In genomic region chr4:57097411-57097810, GRCm38 (mm10) we compare ENCODE assay signal across 20 mouse cellular contexts. TPM values are rescaled to one million over a fixed set of nuclear protein-coding genes. Genes with fewer than 3 reads are reported as not detected.
"Had no signal": no experiment of that assay in that cellular context is flagged by ENCODE, and none has a peak within 500 bp of the region (broad histone marks: within the 10 kb centered on the region; RNA-seq: fewer than 3 reads in every experiment).

No protein-coding gene starts in this region.

- DNase-seq: kidney, postnatal 10 days; kidney, postnatal 36 days; lung, adult 18-20 months; lung, postnatal 10 days; lung, postnatal 36 days; thymus, adult 18-20 months; thymus, postnatal 36 days had no signal

- H3K9me3 ChIP-seq: kidney, embryonic 15.5 days; limb, embryonic 12.5 days; limb, embryonic 15.5 days; liver, embryonic 15.5 days; lung, embryonic 15.5 days; midbrain, embryonic 10.5 days; midbrain, embryonic 13.5 days; neural tube, embryonic 13.5 days had no signal

- H3K4me2 ChIP-seq: kidney, embryonic 15.5 days; limb, embryonic 12.5 days; limb, embryonic 15.5 days; liver, embryonic 11.5 days; liver, embryonic 15.5 days; lung, embryonic 15.5 days; midbrain, embryonic 13.5 days; neural tube, embryonic 13.5 days had no signal

- H3K4me3 ChIP-seq: kidney, embryonic 15.5 days; limb, embryonic 12.5 days; limb, embryonic 15.5 days; liver, embryonic 15.5 days; lung, embryonic 15.5 days; megakaryocyte, embryonic 14.5 days; midbrain, embryonic 10.5 days; midbrain, embryonic 13.5 days; myocyte; neural tube, embryonic 13.5 days had no signal

- ATAC-seq: midbrain, embryonic 13.5 days; midbrain, embryonic 16.5 days had no signal

- H3K4me1 ChIP-seq: limb, embryonic 15.5 days; liver, embryonic 15.5 days; lung, embryonic 15.5 days; megakaryocyte, embryonic 14.5 days had no signal

- H3K9ac ChIP-seq: kidney, embryonic 15.5 days; limb, embryonic 12.5 days; limb, embryonic 15.5 days; liver, embryonic 15.5 days; lung, embryonic 15.5 days; midbrain, embryonic 13.5 days; neural tube, embryonic 13.5 days had no signal

- H3K27ac ChIP-seq: kidney, embryonic 15.5 days; limb, embryonic 12.5 days; limb, embryonic 15.5 days; liver, embryonic 15.5 days; lung, embryonic 15.5 days; midbrain, embryonic 10.5 days; midbrain, embryonic 13.5 days; neural tube, embryonic 13.5 days had no signal

- H3K36me3 ChIP-seq: kidney, embryonic 15.5 days; limb, embryonic 12.5 days; limb, embryonic 15.5 days; liver, embryonic 15.5 days; lung, embryonic 15.5 days; midbrain, embryonic 10.5 days; midbrain, embryonic 13.5 days; neural tube, embryonic 13.5 days had no signal

- H3K27me3 ChIP-seq: limb, embryonic 12.5 days; limb, embryonic 15.5 days; liver, embryonic 15.5 days; lung, embryonic 15.5 days; midbrain, embryonic 13.5 days; neural tube, embryonic 13.5 days had no signal

RNA-seq across cellular contexts. Expression of gene Epb41l4b, which starts 45.8 kb away (rescaled TPM):
- total RNA-seq: monocyte, adult 5-6 weeks had no signal
